11 mouse cellular contexts compared by ENCODE assay signal in genomic region chr13:116514640-116515311, GRCm38 (mm10).
DNase-seq lines count a peak whose midpoint lies in the region; ATAC-seq and TF ChIP-seq lines count a peak whose summit lies in the region.
"Had no signal": no experiment of that assay in that cellular context is flagged by ENCODE, and none has a peak within 500 bp of the region (broad histone marks: within the 10 kb centered on the region; RNA-seq: fewer than 3 reads in every experiment).

No protein-coding gene starts in this region.

- 25% methylated on average over 13 of the region's 13 CpGs for WGBS in heart, embryonic 15.5 days
- WGBS in embryonic facial prominence, embryonic 10.5 days: 3% methylated on average over 13 of the region's 13 CpGs
- WGBS in hindbrain, embryonic 13.5 days: 2% methylated on average over 13 of the region's 13 CpGs
- 7% methylated on average over 13 of the region's 13 CpGs for WGBS in midbrain, postnatal 0 days

- DNase-seq in heart, postnatal 14 days: no peak
- peak; percentile 23 for DNase-seq in embryonic facial prominence, embryonic 10.5 days (ENCODE audit: low spot score)
- peak; percentile 42 for DNase-seq in midbrain, postnatal 0 days (ENCODE audit: low spot score)
- DNase-seq in gastrocnemius, adult 18-20 months (ENCODE audit: low spot score): no peak
- DNase-seq in kidney, adult 9 months: no peak
- no peak for DNase-seq in layer of hippocampus, adult 8-10 months (ENCODE audit: low spot score in 2 of 2)
- DNase-seq: gastrocnemius, postnatal 14 days; layer of hippocampus, adult 9-11 months had no signal

- no peak overlapping the region for H3K27ac ChIP-seq in heart, embryonic 15.5 days
- 0 out of 2 replicates have a peak overlapping the region, but pooled peaks have one; percentile 40 for H3K27ac ChIP-seq in embryonic facial prominence, embryonic 10.5 days (replicated peaks)
- H3K27ac ChIP-seq in hindbrain, embryonic 13.5 days: no peak overlapping the region
- no peak overlapping the region for H3K27ac ChIP-seq in midbrain, postnatal 0 days (ENCODE audit: low read depth, low read length)

- peak overlapping the region; percentile 42 for H3K4me2 ChIP-seq in heart, embryonic 15.5 days
- H3K4me2 ChIP-seq in hindbrain, embryonic 13.5 days: peak overlapping the region; percentile 51
- H3K4me2 ChIP-seq in midbrain, postnatal 0 days (ENCODE audit: low read depth, low read length, poor library complexity, severe bottlenecking): peak overlapping the region; percentile 39

- H3K27me3 ChIP-seq in heart, embryonic 15.5 days: no peaks in the 10 kb centered on the region
- peaks cover 5% of the 10 kb centered on the region; the same call in 1 of the 2 replicates for H3K27me3 ChIP-seq in embryonic facial prominence, embryonic 10.5 days (replicated peaks; ENCODE audit: low read depth, poor library complexity, severe bottlenecking)
- H3K27me3 ChIP-seq in hindbrain, embryonic 13.5 days: peaks cover 35% of the 10 kb centered on the region
- peaks cover 5% of the 10 kb centered on the region; the same call in 1 of the 2 replicates for H3K27me3 ChIP-seq in midbrain, postnatal 0 days (ENCODE audit: insufficient read depth, low read length)

- H3K36me3 ChIP-seq in heart, embryonic 15.5 days: no peaks in the 10 kb centered on the region
- no peaks in the 10 kb centered on the region for H3K36me3 ChIP-seq in embryonic facial prominence, embryonic 10.5 days (replicated peaks)
- H3K36me3 ChIP-seq in hindbrain, embryonic 13.5 days: no peaks in the 10 kb centered on the region
- no peaks in the 10 kb centered on the region for H3K36me3 ChIP-seq in midbrain, postnatal 0 days (ENCODE audit: insufficient read depth, low read length)

- intact Hi-C loops in heart, postnatal 14 days (cut with DNase I): no loop called here

- no peak for TF ChIP-seq CTCF in midbrain, postnatal 0 days (IDR thresholded peaks at IDR 0.05)

- ATAC-seq in heart, embryonic 15.5 days (replicated peaks; ENCODE audit: insufficient number of reproducible peaks, insufficient read depth, low FRiP score, low read depth): no peak
- ATAC-seq in hindbrain, embryonic 13.5 days (ENCODE audit: low FRiP score): peak; percentile 86
- no peak for ATAC-seq in midbrain, postnatal 0 days (ENCODE audit: low FRiP score)
- ATAC-seq: lung, postnatal 0 days had no signal

- no peak overlapping the region for H3K9ac ChIP-seq in heart, embryonic 15.5 days
- peak overlapping the region; percentile 35; the same call in 1 of the 2 replicates for H3K9ac ChIP-seq in hindbrain, embryonic 13.5 days
- H3K9ac ChIP-seq in midbrain, postnatal 0 days (replicated peaks; ENCODE audit: low read length, poor library complexity, severe bottlenecking): 0 out of 2 replicates have a peak overlapping the region, but pooled peaks have one; percentile 19

- H3K9me3 ChIP-seq in heart, embryonic 15.5 days (replicated peaks): no peaks in the 10 kb centered on the region
- H3K9me3 ChIP-seq in embryonic facial prominence, embryonic 10.5 days: no peaks in the 10 kb centered on the region
- no peaks in the 10 kb centered on the region for H3K9me3 ChIP-seq in hindbrain, embryonic 13.5 days
- H3K9me3 ChIP-seq in midbrain, postnatal 0 days (ENCODE audit: low read length): no peaks in the 10 kb centered on the region

- 0 out of 2 replicates have a peak overlapping the region, but pooled peaks have one; percentile 7 for H3K4me3 ChIP-seq in heart, embryonic 15.5 days
- peak overlapping the region; percentile 42 for H3K4me3 ChIP-seq in embryonic facial prominence, embryonic 10.5 days
- H3K4me3 ChIP-seq in hindbrain, embryonic 13.5 days: peak overlapping the region; percentile 25
- H3K4me3 ChIP-seq in midbrain, postnatal 0 days (ENCODE audit: low read depth, low read length): peak overlapping the region; percentile 22; the same call in 1 of the 2 replicates

- H3K4me1 ChIP-seq in heart, embryonic 15.5 days (replicated peaks): no peaks in the 10 kb centered on the region
- peaks cover 11% of the 10 kb centered on the region for H3K4me1 ChIP-seq in embryonic facial prominence, embryonic 10.5 days
- H3K4me1 ChIP-seq in hindbrain, embryonic 13.5 days (replicated peaks): peaks cover 10% of the 10 kb centered on the region
- H3K4me1 ChIP-seq in midbrain, postnatal 0 days (ENCODE audit: insufficient read depth, low read length): no peaks in the 10 kb centered on the region

Comparison
In these comparisons a context has a peak if more than half of its experiments do, and no peak if none do; other contexts are left out.
1. DNase-seq: peak in embryonic facial prominence, embryonic 10.5 days (single experiment) and midbrain, postnatal 0 days (single experiment); none in heart, postnatal 14 days (0 of 2), gastrocnemius, adult 18-20 months (single experiment), kidney, adult 9 months (single experiment) and layer of hippocampus, adult 8-10 months (0 of 2).
2. Peak in every context shown above with its lines, with median percentiles within 50 percentile points of each other: H3K4me2 ChIP-seq and H3K4me3 ChIP-seq.